Mouse (Mus musculus) C2C12 (cell line): Measurements from ENCODE around the gene Pde2a. TPM values are rescaled to one million over a fixed set of nuclear protein-coding genes. Genes with fewer than 3 reads are reported as not detected.

Source experiments
- H3K27me3 ChIP-seq: one replicate; pipeline ENCODE4 v1.6.1; 2011; ENCODE audit not compliant: control insufficient read depth, insufficient read depth, insufficient read length
- H3K36me3 ChIP-seq: one replicate; pipeline ENCODE4 v1.6.1; 2011; ENCODE audit not compliant: control insufficient read depth, insufficient read depth
- H3K4me3 ChIP-seq: one replicate; pipeline ENCODE4 v1.5.1; 2011; ENCODE audit warnings: mild to moderate bottlenecking, control low read depth; ENCODE audit not compliant: poor library complexity, insufficient read depth, severe bottlenecking
- H3K79me2 ChIP-seq: one replicate; pipeline ENCODE4 v1.6.1; 2011; ENCODE audit not compliant: control insufficient read depth, insufficient read depth
- H3K79me3 ChIP-seq: one replicate; pipeline ENCODE4 v1.6.1; 2011; ENCODE audit warnings: low read depth, control low read depth
- H3ac ChIP-seq: one replicate; pipeline ENCODE3; 2011; ENCODE audit warnings: low read depth; ENCODE audit not compliant: control insufficient read depth, insufficient read length
- CEBPB ChIP-seq: IDR thresholded peaks from one replicate; pipeline ENCODE4 v1.6.1; 2011; ENCODE audit warnings: low read depth, mild to moderate bottlenecking, control low read depth, moderate library complexity
- CTCF ChIP-seq: IDR thresholded peaks from one replicate; pipeline ENCODE4 v1.5.1; 2011; ENCODE audit not compliant: control insufficient read depth, insufficient read depth, insufficient read length
- FOSL1 ChIP-seq: IDR thresholded peaks from one replicate; pipeline ENCODE4 v1.8.0; 2011; ENCODE audit warnings: mild to moderate bottlenecking, low read length; ENCODE audit not compliant: poor library complexity, insufficient read depth, severe bottlenecking
- MAX ChIP-seq: IDR thresholded peaks from one replicate; pipeline ENCODE4 v1.6.1; 2011; ENCODE audit warnings: mild to moderate bottlenecking, control low read depth
- MYOD1 ChIP-seq: IDR thresholded peaks from one replicate; pipeline ENCODE4 v1.6.1; 2011; ENCODE audit warnings: low read depth; ENCODE audit not compliant: control insufficient read depth, insufficient read length
- MYOG ChIP-seq: IDR thresholded peaks from one replicate; pipeline ENCODE4 v1.6.1; 2011; ENCODE audit not compliant: control insufficient read depth, insufficient read length; ENCODE audit errors: extremely low read depth
- USF1 ChIP-seq: IDR thresholded peaks from one replicate; pipeline ENCODE4 v1.6.1; 2011; ENCODE audit warnings: low read depth, mild to moderate bottlenecking, control low read depth, moderate library complexity
- polyA plus RNA-seq: library from polyadenylated mRNA; unstranded; fragments of >200 nt; fragmentation: generic; extraction: Trizol; gene quantifications from one replicate; pipeline ENCODE4 v1.2.1, GENCODE M21; 2012; ENCODE audit warnings: missing spikeins

The Pde2a gene
- polyA plus RNA-seq, 1 experiment = 2.9 TPM

DNA sequence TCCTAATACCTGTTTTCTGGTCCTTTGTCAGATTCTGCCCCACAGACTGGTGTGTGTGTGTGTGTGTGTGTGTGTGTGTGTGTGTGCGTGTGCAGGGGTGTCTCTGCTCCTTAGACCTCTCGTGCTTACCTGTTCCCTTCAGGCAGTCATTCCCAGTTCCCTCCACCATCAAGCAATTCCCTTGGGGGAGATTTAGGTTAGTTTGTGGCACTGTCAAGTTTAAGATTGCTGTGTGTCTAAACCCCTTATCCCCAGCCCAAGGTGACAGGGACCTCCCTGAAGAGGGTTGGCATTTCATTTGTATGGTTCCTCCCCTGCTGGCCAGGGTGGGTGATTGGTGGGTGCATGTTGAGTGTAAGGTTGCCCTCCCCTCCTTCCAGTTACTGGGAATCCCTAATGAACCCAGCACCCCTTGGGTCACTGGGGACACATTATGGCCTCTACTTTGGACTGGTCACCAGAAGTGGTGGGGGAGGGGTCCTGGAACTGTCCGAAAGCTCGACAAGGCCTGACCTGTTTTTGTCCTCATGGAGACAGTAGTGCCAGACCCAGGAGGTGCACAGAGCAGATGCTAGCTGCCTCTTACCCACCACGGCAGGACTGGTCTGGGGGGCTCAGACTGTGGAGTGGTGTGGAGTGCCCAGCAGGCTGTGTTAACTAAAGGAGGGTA, 42.6 kb upstream of the Pde2a start:
- no peaks in the 10 kb centered on the region for H3K79me3 ChIP-seq
- H3K27me3 ChIP-seq = no peaks in the 10 kb centered on the region
- TF ChIP-seq USF1 = no peak
- TF ChIP-seq FOSL1 = no peak
- TF ChIP-seq CTCF = no peak
- TF ChIP-seq MYOD1 = no peak
- TF ChIP-seq MYOG = no peak
- TF ChIP-seq MAX = no peak
- TF ChIP-seq CEBPB = no peak
- H3ac ChIP-seq = no peak overlapping the region
- no peak overlapping the region for H3K4me3 ChIP-seq
- no peaks in the 10 kb centered on the region for H3K36me3 ChIP-seq
- no peaks in the 10 kb centered on the region for H3K79me2 ChIP-seq

DNA sequence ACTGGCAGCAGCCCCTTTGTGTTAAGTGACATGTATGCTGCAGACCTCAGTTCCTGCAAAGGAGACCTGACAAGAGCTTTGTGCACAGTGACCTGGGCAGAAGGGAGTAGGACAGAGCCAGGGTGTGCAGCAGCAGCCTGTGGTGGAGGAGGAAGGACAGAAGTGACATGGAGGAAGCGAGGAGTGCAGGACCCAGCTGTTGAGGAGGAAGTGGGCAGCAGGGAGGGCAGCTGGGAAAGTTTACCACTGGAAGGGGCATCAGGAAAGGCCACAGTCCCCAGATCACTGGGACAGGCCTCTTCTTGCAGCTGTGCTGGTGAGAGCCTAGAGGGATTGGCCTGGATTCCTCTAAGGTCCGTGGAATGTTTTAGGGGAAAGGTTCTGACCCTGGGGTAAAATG, 41.8 kb upstream of the Pde2a start:
- Histone ChIP-seq H3K36me3 (no peaks in the 10 kb centered on the region), H3K27me3 (no peaks in the 10 kb centered on the region), H3ac (no peak overlapping the region), H3K79me3 (no peaks in the 10 kb centered on the region), H3K79me2 (no peaks in the 10 kb centered on the region), H3K4me3 (no peak overlapping the region)
- no peak for TF ChIP-seq MYOG
- TF ChIP-seq MAX = no peak
- no peak for TF ChIP-seq CEBPB
- TF ChIP-seq MYOD1 = no peak
- no peak for TF ChIP-seq CTCF
- no peak for TF ChIP-seq USF1
- no peak for TF ChIP-seq FOSL1

- Histone ChIP-seq H3K4me3 (no peak overlapping the region), H3K79me3 (no peaks in the 10 kb centered on the region), H3ac (no peak overlapping the region), H3K27me3 (no peaks in the 10 kb centered on the region), H3K36me3 (no peaks in the 10 kb centered on the region), H3K79me2 (no peaks in the 10 kb centered on the region)
- TF ChIP-seq MYOG = no peak
- no peak for TF ChIP-seq FOSL1
- TF ChIP-seq CTCF = no peak
- TF ChIP-seq MYOD1 = no peak
- TF ChIP-seq CEBPB = no peak
- TF ChIP-seq MAX = no peak
- no peak for TF ChIP-seq USF1
Observed at GRCm38 (mm10) chr7:101381512-101381911, 40.0 kb upstream of the Pde2a start.

DNA sequence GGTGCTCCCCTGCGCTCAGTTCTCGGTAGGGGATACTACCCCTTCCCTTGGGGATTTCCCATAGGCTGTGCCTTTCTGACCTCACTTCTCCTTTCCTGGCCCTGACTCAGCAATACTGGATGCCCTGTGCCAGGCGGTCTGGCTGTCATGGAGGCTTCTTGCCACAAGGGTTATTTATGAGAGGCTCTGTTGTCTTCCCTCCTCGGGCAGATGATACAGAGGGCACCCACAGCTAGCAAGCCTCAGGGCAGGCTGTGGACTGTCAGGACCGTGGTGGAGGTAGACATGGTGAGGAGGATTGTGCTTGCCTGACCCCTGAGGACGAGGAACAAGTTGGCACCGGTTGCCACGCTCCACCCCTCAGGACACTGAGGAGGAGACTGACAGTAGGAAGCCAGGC, 39.1 kb upstream of the Pde2a start:
- Histone ChIP-seq H3K79me3 (no peaks in the 10 kb centered on the region), H3K79me2 (no peaks in the 10 kb centered on the region), H3K27me3 (no peaks in the 10 kb centered on the region), H3K4me3 (no peak overlapping the region), H3K36me3 (no peaks in the 10 kb centered on the region), H3ac (no peak overlapping the region)
- no peak for TF ChIP-seq MAX
- no peak for TF ChIP-seq CEBPB
- TF ChIP-seq MYOD1 = no peak
- no peak for TF ChIP-seq MYOG
- no peak for TF ChIP-seq FOSL1
- no peak for TF ChIP-seq USF1
- no peak for TF ChIP-seq CTCF

DNA sequence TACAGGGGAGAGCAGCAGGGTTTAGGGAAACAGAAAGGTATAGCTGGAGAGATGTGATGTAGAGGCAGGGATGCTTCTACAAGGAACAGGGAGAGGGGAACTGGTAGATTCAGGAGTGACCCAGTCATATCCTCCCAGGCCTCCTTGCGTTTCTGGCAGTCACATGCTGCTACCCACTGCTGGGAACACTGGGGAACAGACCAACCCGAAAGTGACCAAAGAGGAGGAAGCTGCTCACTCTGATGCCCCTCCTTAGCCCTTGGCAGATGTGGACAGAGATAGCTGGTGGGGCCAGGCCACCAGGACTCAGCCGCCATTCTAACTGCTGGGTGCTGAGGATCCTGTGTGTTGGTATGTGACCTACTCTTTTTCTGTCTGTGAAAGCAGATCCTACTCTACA, 37.7 kb upstream of the Pde2a start:
- TF ChIP-seq MYOD1 (no peak), MAX (no peak), FOSL1 (no peak), MYOG (no peak), USF1 (no peak), CTCF (no peak), CEBPB (no peak)
- no peaks in the 10 kb centered on the region for H3K36me3 ChIP-seq
- H3K79me3 ChIP-seq = no peaks in the 10 kb centered on the region
- H3K27me3 ChIP-seq = no peaks in the 10 kb centered on the region
- H3ac ChIP-seq = no peak overlapping the region
- H3K79me2 ChIP-seq = no peaks in the 10 kb centered on the region
- H3K4me3 ChIP-seq = no peak overlapping the region

- Histone ChIP-seq H3K27me3 (no peaks in the 10 kb centered on the region), H3ac (no peak overlapping the region), H3K4me3 (no peak overlapping the region), H3K79me2 (no peaks in the 10 kb centered on the region), H3K36me3 (no peaks in the 10 kb centered on the region), H3K79me3 (no peaks in the 10 kb centered on the region)
- TF ChIP-seq USF1 (no peak), CTCF (no peak), MYOG (no peak), CEBPB (no peak), FOSL1 (no peak), MAX (no peak), MYOD1 (no peak)
Observed at GRCm38 (mm10) chr7:101384931-101385330, 36.6 kb upstream of the Pde2a start.
